Mouse (Mus musculus) left cerebral cortex, adult 11 months (tissue): ENCODE data around the gene Nek3.
"Not testable (repeated sequence)": the region's sequence is repeated elsewhere in the genome, so short reads cannot be mapped to it uniquely, and the experiment has no call there.

Source experiments
- DNase-seq: peaks from one replicate; pipeline ENCODE4 v3.0.0; 2022; ENCODE audit warnings: low spot score

Nek3 gene

DNA sequence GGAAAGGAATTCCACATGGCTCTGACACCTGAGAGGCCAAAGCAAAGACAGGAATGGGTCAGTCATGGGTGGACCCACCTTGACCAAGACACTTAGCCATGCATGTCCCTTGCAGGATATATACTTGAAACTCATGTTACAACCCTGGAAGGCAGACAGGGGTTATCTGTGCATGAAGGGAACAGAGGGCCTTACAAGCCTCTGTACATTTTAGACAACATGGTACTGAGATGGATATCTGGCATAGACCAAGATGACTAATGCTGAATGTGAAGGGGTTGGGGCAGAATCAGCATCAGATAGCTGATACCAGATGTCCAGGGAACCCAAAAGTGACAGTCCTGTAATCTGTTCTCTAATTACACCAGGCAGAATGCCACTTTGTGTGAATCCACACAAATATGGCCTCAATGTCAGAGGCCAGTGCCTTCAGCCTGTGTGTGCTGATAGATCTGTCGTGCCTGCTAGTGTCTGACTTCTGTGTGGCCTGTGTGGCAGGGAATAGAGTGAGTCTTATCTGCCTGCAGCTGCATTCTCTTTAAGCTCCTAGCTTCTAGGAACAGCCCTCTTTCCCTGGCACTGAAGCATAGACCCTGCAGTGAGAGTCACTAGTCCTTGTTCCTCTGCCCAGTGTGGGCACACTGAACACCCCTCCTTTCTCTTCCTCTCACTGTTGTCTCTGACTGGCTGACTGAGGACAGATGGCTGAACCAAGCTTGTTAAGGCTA, 22.3 kb downstream of the Nek3 start:
- no peak for DNase-seq

DNA sequence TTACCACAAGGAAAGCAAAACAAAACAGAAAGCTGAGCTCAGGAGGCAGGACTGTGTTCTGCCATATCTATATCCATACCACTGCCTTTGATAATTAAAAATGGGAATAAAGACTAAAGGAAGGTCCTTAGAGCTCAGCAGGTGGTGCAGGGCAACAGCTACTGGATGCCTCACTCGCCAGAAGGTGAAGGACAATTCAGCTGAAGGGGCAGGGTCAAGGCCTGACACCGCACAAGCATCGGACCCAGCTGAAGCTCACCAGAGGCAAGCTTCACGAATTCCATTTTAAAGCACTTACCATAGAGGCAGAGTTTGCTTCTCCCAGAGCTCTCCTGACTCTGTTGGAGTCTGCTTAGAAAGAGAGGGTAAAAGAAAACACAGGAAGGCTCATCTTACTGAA, 23.6 kb downstream of the Nek3 start:
- no peak for DNase-seq

DNA sequence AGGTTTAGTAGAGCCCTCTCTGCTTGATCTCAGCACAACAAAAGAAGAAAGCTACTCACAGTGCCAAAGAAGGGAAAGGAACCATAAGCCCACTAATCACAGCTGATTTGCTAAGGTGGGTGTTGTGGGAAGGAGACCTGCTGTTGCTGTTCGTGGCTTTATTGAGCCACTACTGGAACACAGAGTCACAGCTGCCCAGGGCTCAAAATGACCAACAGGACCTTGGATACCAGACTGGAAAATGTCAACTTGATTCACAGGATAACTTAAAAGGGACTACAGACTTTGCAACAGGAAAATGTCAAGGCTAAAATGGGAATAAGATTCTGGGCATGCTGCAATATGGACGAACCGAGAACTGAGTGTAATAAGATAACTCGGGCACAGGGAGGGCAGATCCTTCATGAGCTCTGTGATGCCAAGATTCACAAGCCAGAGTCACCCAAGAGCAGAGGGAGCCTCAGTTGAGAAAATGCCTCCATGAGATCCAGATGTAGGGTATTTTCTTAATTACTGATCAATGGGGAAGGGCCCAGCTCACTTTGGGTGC, 24.3 kb downstream of the Nek3 start:
- no peak for DNase-seq

DNA sequence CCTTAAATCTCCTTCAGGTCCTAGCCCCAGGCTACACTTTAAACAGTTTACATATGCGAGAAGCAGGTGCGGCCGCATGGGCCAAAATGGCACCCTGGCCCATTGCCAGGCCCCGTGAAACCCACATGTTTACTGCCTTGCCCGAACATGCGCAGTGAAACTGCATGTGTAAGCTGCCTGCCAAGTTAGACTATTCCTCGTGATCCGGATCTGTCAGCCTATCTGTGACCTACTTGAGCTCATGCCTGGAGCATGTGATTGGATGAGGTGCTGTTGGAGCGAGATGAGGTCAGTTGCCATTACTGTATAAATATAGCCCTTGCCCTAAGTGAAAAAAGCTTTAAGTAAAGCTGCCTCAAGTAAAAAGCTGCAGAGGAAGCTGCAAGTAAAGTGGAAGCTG, 29.8 kb downstream of the Nek3 start:
- not testable (repeated sequence) for DNase-seq

DNA sequence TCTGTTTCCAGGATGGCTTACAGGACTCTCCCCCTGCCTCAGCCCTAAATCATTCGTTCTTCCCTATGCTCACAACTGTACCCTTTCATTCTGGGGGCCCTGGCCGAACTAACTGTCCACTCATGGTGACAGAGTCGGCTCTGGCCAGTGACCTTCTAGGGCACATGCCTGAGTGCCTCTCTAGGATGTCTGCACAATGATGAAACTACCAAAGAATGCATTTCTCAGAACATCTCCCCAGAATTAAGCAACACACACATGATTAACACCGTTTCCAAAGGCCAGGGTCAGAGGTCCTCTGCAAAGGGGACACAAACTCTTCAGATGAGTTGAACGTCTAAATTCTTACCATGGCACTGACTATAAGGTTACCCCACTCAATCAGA, 31.5 kb downstream of the Nek3 start:
- no peak for DNase-seq

DNA sequence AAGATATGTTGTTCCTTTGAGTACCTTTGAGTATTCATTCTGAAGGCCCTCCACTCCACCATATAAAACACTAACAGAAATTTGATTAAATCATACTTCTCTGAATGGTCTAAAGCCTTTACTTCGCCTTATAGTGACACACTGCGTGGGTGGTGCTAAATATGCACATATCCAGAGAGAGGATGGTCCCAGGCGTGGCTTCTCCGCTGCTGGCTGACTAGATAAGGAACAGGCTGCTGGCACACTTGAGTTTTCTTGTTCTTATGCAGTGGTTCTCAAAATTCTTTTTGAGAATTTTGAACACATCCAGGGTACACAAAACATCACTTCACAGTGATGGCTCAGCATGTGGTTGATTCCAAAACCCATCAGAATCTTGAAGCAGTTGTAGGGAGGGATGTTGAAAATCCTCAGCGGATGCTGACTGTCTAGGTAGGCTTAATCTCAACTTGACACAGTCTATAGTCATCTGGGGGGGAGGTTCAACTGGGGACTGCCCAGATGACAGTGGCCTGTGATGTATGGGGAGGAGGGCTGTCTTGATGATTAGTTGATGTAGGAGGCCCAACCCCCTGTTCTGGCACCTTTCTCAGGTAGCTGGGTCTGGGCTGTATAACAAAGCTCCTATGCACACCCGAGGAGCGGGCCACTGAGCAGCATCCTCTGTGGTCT, 32.0 kb downstream of the Nek3 start:
- DNase-seq, result no peak

DNA sequence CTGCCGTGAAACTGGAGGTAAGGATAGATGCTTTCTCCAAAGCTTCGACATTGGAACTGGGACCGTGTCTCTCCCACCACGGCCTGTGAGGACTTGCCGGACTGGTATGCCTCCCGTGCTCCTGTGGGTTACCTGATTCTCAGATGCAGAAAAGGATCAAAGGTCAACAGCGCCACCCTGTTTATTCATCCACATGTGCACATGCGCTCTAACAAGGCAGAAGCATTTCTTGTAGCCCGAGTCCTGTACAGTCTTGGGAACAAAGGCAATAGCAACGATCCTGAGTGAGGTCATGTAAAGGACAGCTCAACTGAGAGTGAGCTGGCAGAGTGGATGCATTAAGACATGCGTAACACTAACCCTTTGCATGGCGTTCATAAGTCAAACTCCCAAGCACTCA, 34.2 kb downstream of the Nek3 start:
- DNase-seq, result no peak

DNA sequence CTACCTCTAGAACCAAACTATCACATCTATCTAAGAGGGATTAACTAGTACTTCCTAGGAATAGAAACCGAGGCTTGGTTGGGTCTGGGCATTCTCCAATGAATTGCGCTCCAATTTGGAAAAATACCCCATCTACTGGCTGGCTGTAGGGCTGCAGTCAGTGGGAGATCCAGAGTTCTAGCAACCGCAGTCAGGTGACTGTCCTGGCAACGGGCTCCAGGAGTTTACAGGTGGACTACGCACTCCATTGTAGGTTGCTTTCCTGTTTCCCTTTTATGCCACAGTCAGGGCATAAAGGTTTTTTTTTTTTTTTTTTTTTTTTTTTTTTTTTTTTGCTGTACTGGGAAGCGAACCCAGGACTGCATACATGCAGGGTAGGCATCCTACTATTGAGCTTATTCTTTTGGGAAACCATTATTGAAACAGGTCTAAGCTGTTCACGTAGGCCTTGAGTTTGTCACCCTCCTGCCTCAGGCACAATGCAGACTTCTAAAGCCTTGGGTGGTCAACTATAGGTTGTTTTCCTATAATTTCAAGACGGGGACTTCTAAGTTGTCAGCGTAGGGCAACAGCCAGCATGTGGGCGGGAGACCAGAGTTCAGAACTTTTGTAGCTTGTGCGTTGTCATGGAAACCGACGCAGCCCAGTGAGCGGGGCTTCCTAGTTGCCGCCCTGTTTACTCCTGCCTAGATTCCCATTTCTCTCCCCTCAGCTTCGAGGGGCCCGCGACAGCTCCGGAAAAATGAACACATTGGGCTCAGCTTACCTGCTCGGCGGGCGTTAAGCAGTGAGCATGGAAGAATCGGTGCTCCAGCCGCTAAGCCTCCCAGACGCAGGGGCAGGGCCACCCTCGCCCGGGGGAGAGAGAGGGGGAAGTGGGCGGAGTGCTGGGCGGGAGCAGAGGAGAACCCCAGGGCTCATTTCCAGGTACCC, 41.7 kb downstream of the Nek3 start, which contains the start of gene Nek5:
Gene Nek5 (minus strand): TSS at position 834 of the 933 bp plus-strand sequence.
- no peak for DNase-seq

DNA sequence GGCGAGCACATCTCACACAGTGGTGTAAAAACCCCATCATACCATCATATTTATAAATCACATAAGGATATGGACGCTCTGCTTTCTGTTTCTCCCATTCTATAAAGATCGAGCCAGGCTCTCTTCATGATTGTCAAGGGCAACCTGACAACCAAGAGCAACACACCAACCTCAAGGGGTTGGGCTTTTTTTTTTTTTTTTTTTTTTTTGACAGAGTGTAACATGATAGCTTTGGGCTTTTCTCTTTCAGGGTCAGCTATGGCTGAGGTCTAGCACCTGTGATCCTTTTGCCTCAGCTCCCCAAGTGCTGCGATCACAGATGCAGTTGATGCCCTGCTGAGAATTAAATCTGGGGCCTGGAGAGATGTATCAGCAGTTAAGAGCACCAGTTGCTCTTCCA, 59.2 kb downstream of the Nek3 start:
- no peak for DNase-seq

DNA sequence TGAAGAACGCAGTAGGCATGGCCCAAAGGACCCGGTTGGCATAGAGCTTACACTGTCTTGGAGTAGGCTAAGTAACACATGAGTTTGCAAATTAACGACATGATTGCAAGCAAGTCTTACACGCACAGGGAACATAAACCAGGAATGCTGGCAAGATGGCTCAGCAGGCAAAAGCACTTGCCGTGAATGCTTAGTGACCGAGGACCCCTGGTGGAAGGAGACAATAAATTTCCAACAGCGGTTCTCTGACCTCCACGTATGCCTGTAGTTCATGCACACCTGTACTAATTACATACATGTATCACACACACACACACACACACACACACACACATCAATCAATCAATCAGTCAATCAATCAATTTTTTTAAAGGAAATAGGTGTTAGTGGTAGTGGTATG, 74.7 kb downstream of the Nek3 start:
- no peak for DNase-seq

DNA sequence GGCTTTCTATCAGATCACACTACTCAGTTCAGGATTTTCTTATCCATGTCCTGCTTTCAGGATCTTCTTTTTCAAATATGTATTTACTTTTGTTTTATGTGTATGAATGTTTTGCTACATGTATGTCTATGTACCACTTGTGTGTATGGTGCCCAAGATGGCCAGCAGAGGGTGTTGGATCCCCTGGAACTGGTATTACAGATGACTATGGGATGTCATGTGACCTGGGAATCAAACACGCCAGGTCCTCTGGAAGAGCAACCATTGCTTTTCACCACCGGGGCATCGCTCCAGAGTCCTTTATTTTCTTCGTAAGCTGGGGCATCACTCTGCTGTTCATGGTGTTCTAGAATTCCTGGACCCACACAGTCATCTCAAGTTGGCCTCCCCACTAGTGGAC, 77.0 kb downstream of the Nek3 start:
- DNase-seq, result no peak

DNA sequence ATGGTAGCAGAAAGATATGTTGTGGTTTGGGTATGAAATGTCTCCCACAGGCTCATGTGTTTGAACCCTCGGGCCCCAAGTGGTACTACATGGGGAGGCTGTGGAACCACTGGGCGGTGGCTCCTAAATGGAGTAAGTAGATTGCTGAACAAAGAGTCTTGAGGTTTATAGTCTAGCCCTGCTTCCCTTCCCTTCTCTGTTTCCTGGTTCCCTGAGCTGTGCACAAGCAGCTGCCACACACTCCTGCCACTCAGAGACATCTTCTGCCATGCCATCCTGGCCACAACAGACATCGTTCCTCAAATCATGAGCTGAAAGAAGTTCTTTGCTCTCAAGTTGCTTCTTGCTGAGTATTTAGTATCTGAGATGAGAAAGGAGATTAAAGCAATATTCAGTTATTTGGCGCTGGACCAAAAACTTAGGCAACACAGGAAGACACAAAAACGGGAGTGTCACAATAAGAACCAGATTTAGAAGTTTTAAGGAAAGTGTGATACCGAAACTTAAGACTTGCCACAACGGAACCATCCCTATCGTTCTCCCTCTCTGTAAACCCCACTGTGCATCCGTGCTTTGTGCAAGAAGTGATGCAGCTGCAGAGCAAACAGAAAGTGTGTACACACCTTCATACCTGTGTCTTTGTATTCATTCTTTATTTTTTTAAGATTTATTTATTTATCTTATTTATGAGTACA, 86.8 kb downstream of the Nek3 start:
- no peak for DNase-seq
